Mouse (Mus musculus): ENCODE results near the gene a.

The a gene

DNA sequence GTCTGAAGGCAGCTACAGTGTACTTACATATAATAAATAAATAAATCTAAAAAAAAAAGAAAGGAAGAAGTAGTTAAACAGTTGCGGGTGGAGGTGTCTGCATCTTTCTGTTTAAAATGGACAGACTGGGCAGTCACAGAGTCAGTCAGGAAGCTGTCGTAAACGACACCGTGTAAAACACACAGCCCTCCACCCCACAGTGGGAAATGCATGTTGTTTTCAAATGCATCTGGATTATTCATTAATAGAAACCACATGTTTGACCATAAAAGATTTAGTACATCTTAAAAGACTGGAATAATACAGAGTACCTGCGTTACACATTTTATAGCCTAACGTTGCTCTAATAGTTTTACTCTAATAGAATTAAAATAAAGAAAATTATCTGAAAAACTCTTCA is 135.6 kb downstream of the a start:
- Histone ChIP-seq H3K4me3 (replicated peaks; ENCODE audit: low read length) (no peak overlapping the region), H3K27me3 (ENCODE audit: insufficient read depth, low read length) (peaks cover 36% of the 10 kb centered on the region), H3K4me1 (replicated peaks; ENCODE audit: low read depth, low read length) (no peaks in the 10 kb centered on the region), H3K9me3 (ENCODE audit: low read length) (no peaks in the 10 kb centered on the region), H3K36me3 (ENCODE audit: insufficient read depth, low read length) (no peaks in the 10 kb centered on the region)
- TF ChIP-seq POU5F1 (IDR thresholded peaks at IDR 0.05; ENCODE audit: borderline replicate concordance, low read length) (no peak), NANOG (IDR thresholded peaks at IDR 0.05; ENCODE audit: borderline replicate concordance, low read length) (no peak), CTCF (conservative IDR thresholded peaks at IDR 0.05; ENCODE audit: low read length) (no peak)

DNA sequence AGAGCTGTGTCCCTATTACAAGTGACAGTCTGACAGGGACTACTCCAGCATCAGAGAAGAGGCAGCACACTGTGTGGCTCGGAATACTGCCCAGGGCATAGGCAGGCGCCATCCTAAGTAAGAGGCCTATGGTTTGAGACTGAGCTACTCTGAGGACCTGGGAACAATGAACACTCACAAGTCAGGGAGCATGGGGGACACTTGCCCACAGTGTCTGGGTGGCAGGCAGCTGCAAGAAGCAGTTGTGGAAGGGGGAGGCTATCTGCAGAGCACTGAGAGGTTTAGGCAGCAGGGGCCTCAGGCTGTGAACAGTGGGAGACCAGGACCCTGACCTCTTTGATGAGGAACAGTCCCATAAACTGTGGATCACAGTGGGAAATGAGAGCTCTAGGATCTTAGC is 137.1 kb downstream of the a start:
- H3K4me3 ChIP-seq (replicated peaks; ENCODE audit: low read length) = no peak overlapping the region
- no peaks in the 10 kb centered on the region for H3K9me3 ChIP-seq (ENCODE audit: low read length)
- H3K4me1 ChIP-seq (replicated peaks; ENCODE audit: low read depth, low read length) = no peaks in the 10 kb centered on the region
- peaks cover 36% of the 10 kb centered on the region for H3K27me3 ChIP-seq (ENCODE audit: insufficient read depth, low read length)
- no peak for TF ChIP-seq NANOG (IDR thresholded peaks at IDR 0.05; ENCODE audit: borderline replicate concordance, low read length)
- no peak for TF ChIP-seq CTCF (conservative IDR thresholded peaks at IDR 0.05; ENCODE audit: low read length)
- no peak for TF ChIP-seq POU5F1 (IDR thresholded peaks at IDR 0.05; ENCODE audit: borderline replicate concordance, low read length)
- no peaks in the 10 kb centered on the region for H3K36me3 ChIP-seq (ENCODE audit: insufficient read depth, low read length)

GRCm38 (mm10) chr2:154933884-154934283 is 142.7 kb downstream of the a start:
- H3K27me3 ChIP-seq (ENCODE audit: insufficient read depth, low read length) = peaks cover 29% of the 10 kb centered on the region
- no peak overlapping the region for H3K4me3 ChIP-seq (replicated peaks; ENCODE audit: low read length)
- TF ChIP-seq CTCF (conservative IDR thresholded peaks at IDR 0.05; ENCODE audit: low read length) (no peak), POU5F1 (IDR thresholded peaks at IDR 0.05; ENCODE audit: borderline replicate concordance, low read length) (no peak), NANOG (IDR thresholded peaks at IDR 0.05; ENCODE audit: borderline replicate concordance, low read length) (no peak)
- no peaks in the 10 kb centered on the region for H3K36me3 ChIP-seq (ENCODE audit: insufficient read depth, low read length)
- H3K9me3 ChIP-seq (ENCODE audit: low read length) = no peaks in the 10 kb centered on the region
- no peaks in the 10 kb centered on the region for H3K4me1 ChIP-seq (replicated peaks; ENCODE audit: low read depth, low read length)

DNA sequence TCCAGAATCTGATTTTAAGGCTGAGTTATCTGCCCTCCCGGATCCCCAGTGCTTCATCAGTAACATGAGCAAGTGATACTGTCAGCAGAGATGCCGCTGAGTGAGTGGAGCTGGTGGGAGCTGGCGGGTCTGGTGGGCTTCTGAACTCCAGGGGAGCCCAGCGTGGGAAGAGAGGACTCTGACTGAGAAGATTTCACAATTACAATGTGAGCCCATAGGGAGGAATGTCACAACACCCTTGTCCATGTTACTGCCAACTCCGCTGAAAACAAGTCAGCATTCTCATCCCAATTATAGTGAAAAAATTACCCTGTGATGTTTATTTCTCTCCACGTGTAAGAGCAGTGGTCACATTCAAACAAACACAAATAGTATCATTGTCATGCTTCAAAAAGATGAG is 144.9 kb downstream of the a start:
- Histone ChIP-seq H3K4me3 (replicated peaks; ENCODE audit: low read length) (no peak overlapping the region), H3K4me1 (replicated peaks; ENCODE audit: low read depth, low read length) (no peaks in the 10 kb centered on the region), H3K27me3 (ENCODE audit: insufficient read depth, low read length) (peaks cover 28% of the 10 kb centered on the region), H3K36me3 (ENCODE audit: insufficient read depth, low read length) (no peaks in the 10 kb centered on the region), H3K9me3 (ENCODE audit: low read length) (no peaks in the 10 kb centered on the region)
- no peak for TF ChIP-seq POU5F1 (IDR thresholded peaks at IDR 0.05; ENCODE audit: borderline replicate concordance, low read length)
- no peak for TF ChIP-seq CTCF (conservative IDR thresholded peaks at IDR 0.05; ENCODE audit: low read length)
- TF ChIP-seq NANOG (IDR thresholded peaks at IDR 0.05; ENCODE audit: borderline replicate concordance, low read length) = no peak

GRCm38 (mm10) chr2:154936536-154937155 is 145.4 kb downstream of the a start:
- no peak overlapping the region for H3K4me3 ChIP-seq (replicated peaks; ENCODE audit: low read length)
- H3K9me3 ChIP-seq (ENCODE audit: low read length) = no peaks in the 10 kb centered on the region
- H3K4me1 ChIP-seq (replicated peaks; ENCODE audit: low read depth, low read length) = no peaks in the 10 kb centered on the region
- H3K27me3 ChIP-seq (ENCODE audit: insufficient read depth, low read length) = peaks cover 30% of the 10 kb centered on the region
- no peaks in the 10 kb centered on the region for H3K36me3 ChIP-seq (ENCODE audit: insufficient read depth, low read length)
- TF ChIP-seq NANOG (IDR thresholded peaks at IDR 0.05; ENCODE audit: borderline replicate concordance, low read length) = no peak
- TF ChIP-seq POU5F1 (IDR thresholded peaks at IDR 0.05; ENCODE audit: borderline replicate concordance, low read length) = no peak
- no peak for TF ChIP-seq CTCF (conservative IDR thresholded peaks at IDR 0.05; ENCODE audit: low read length)

- TF ChIP-seq CTCF (conservative IDR thresholded peaks at IDR 0.05; ENCODE audit: low read length) (no peak), POU5F1 (IDR thresholded peaks at IDR 0.05; ENCODE audit: borderline replicate concordance, low read length) (no peak), NANOG (IDR thresholded peaks at IDR 0.05; ENCODE audit: borderline replicate concordance, low read length) (no peak)
- Histone ChIP-seq H3K27me3 (ENCODE audit: insufficient read depth, low read length) (peaks cover 38% of the 10 kb centered on the region), H3K4me3 (replicated peaks; ENCODE audit: low read length) (no peak overlapping the region), H3K9me3 (ENCODE audit: low read length) (no peaks in the 10 kb centered on the region), H3K4me1 (replicated peaks; ENCODE audit: low read depth, low read length) (peaks cover 6% of the 10 kb centered on the region; the same call in 1 of the 2 replicates), H3K36me3 (ENCODE audit: insufficient read depth, low read length) (no peaks in the 10 kb centered on the region)
These were observed 146.6 kb downstream of the a start for GRCm38 (mm10) chr2:154937547-154938390.

- Histone ChIP-seq H3K4me3 (replicated peaks; ENCODE audit: low read length) (no peak overlapping the region), H3K4me1 (replicated peaks; ENCODE audit: low read depth, low read length) (peaks cover 9% of the 10 kb centered on the region; the same call in 1 of the 2 replicates), H3K27me3 (ENCODE audit: insufficient read depth, low read length) (peaks cover 29% of the 10 kb centered on the region), H3K36me3 (ENCODE audit: insufficient read depth, low read length) (no peaks in the 10 kb centered on the region), H3K9me3 (ENCODE audit: low read length) (no peaks in the 10 kb centered on the region)
- no peak for TF ChIP-seq NANOG (IDR thresholded peaks at IDR 0.05; ENCODE audit: borderline replicate concordance, low read length)
- TF ChIP-seq CTCF (conservative IDR thresholded peaks at IDR 0.05; ENCODE audit: low read length) = no peak
- no peak for TF ChIP-seq POU5F1 (IDR thresholded peaks at IDR 0.05; ENCODE audit: borderline replicate concordance, low read length)
These were observed 150.8 kb downstream of the a start for GRCm38 (mm10) chr2:154941952-154942351.

GRCm38 (mm10) chr2:154942546-154942945 is 151.3 kb downstream of the a start:
- Histone ChIP-seq H3K27me3 (ENCODE audit: insufficient read depth, low read length) (peaks cover 29% of the 10 kb centered on the region), H3K4me3 (replicated peaks; ENCODE audit: low read length) (no peak overlapping the region), H3K4me1 (replicated peaks; ENCODE audit: low read depth, low read length) (peaks cover 9% of the 10 kb centered on the region; the same call in 1 of the 2 replicates), H3K9me3 (ENCODE audit: low read length) (no peaks in the 10 kb centered on the region), H3K36me3 (ENCODE audit: insufficient read depth, low read length) (no peaks in the 10 kb centered on the region)
- TF ChIP-seq CTCF (conservative IDR thresholded peaks at IDR 0.05; ENCODE audit: low read length) (no peak), POU5F1 (IDR thresholded peaks at IDR 0.05; ENCODE audit: borderline replicate concordance, low read length) (no peak), NANOG (IDR thresholded peaks at IDR 0.05; ENCODE audit: borderline replicate concordance, low read length) (no peak)

All from E14TG2a.4 (cell line).